Mouse (Mus musculus): ENCODE results near the gene Cdrt4.

GRCm38 (mm10) chr11:63023461-63023860 lies 72.5 kb downstream of the Cdrt4 start:
- TF ChIP-seq ZNF384 (IDR thresholded peaks at IDR 0.05; ENCODE audit: low read depth, low read length) (no peak), MAFK (IDR thresholded peaks at IDR 0.05; ENCODE audit: insufficient read depth, low read depth, low read length) (no peak), HCFC1 (IDR thresholded peaks at IDR 0.05; ENCODE audit: borderline replicate concordance, insufficient read depth, low read length) (no peak), CHD2 (IDR thresholded peaks at IDR 0.05; ENCODE audit: low read depth, low read length) (no peak)
